Mouse (Mus musculus) right cerebral cortex, adult 18-20 months (tissue): ENCODE results near the gene Rufy1.
"Not testable (repeated sequence)": the region's sequence is repeated elsewhere in the genome, so short reads cannot be mapped to it uniquely, and the experiment has no call there.

Source experiments
- DNase-seq: peaks from one replicate; pipeline ENCODE4 v3.0.0; 2022; ENCODE audit warnings: mixed read lengths

Gene Rufy1

DNA sequence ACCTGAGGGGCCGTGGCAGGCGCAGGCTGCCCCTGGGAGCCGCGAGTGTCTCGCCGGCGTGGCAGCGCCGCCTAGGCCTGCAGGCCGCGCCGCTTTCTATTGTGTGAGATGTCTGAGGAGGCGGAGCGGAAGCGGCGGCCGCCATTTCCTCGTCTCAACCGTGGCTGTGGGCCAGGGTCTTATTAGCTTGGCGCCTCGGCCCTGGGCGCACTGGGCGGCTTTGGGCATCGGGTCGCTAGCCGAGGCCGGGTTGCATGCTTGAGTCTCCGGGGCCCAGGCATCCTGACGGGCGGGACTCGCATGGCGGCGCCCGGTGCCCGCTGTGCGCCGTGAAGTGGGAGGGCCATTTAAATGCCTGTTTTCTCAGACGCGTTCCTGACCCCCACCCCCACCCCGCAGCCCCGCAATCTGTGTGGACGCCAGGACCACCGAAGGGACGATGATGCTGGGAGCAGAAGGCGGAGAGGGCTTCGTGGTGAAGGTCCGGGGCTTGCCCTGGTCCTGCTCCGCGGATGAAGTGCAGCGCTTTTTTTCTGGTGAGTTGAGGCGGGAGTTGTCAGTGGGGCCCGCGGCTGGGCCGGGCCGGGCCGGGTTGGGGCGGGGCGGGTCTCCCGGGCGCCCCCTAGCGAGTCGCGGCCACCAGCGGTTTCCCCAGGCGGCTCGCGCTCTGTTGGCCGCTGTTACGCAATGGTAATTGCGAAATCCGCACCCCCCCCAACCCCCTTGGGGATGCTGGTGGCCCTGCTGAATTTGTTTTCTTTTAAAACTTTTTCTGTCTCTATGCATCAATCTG, 52.8 kb downstream of the Rufy1 start:
- DNase-seq: peak; percentile 82

- peak; percentile 98 for DNase-seq
Measured at GRCm38 (mm10) chr11:50376911-50377891, 53.7 kb downstream of the Rufy1 start, which contains the start of gene Hnrnph1. Gene Hnrnph1 (plus strand): TSS chr11:50376990.

GRCm38 (mm10) chr11:50376156-50376790, 54.7 kb downstream of the Rufy1 start:
- no peak for DNase-seq

- no peak for DNase-seq
Measured at GRCm38 (mm10) chr11:50375421-50375820, 55.5 kb downstream of the Rufy1 start.

- no peak for DNase-seq
Measured at GRCm38 (mm10) chr11:50374286-50375015, 56.5 kb downstream of the Rufy1 start.

GRCm38 (mm10) chr11:50373621-50374020, 57.3 kb downstream of the Rufy1 start:
- DNase-seq: no peak

- DNase-seq: no peak
Measured at GRCm38 (mm10) chr11:50373086-50373485, 57.8 kb downstream of the Rufy1 start.

DNA sequence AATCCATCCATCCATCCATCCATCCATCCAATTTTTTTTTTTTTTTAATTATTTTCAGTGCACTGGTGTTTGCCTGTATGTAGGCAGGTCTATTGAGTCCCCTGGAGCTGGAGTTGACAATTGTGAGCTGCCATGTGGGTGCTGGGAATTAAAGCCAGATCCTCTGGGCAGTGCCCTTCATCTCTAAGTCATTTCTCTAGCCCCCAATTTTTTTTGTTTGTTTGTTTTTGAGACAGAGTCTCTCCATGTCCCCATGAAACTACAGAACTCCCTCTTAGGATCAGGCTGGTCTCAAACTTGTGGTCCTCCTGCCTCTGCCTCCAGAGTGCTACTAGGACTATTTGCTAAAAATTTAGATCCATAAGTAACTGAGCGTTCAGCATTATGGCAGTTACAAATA, 59.0 kb downstream of the Rufy1 start:
- no peak for DNase-seq

- DNase-seq: peak; percentile 62
Measured at GRCm38 (mm10) chr11:50371399-50371841, 59.5 kb downstream of the Rufy1 start.

- no peak for DNase-seq
Measured at GRCm38 (mm10) chr11:50370969-50371368, 60.0 kb downstream of the Rufy1 start.

- no peak for DNase-seq
Measured at GRCm38 (mm10) chr11:50369360-50369911, 61.5 kb downstream of the Rufy1 start.

DNA sequence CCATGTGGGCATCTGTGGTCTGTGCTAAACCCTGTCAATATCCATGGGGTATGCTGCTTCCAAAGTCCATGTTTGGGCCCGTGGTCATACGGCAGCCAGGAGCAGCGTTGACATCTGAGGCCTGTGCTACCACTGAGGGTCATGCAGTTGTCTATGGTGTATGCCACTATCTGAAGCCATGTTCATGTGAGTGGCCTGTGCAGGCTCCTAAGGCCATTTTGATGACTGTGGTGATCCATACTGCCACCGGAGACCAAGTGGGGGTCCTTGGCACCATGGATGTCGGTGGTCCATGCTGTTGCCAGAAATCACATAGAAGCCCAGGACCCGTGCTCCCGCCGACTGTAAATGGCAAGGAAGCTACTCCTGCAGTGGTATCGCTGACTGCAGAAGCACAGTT, 63.4 kb downstream of the Rufy1 start:
- no peak for DNase-seq

GRCm38 (mm10) chr11:50365322-50365721, 65.6 kb downstream of the Rufy1 start:
- DNase-seq: no peak

DNA sequence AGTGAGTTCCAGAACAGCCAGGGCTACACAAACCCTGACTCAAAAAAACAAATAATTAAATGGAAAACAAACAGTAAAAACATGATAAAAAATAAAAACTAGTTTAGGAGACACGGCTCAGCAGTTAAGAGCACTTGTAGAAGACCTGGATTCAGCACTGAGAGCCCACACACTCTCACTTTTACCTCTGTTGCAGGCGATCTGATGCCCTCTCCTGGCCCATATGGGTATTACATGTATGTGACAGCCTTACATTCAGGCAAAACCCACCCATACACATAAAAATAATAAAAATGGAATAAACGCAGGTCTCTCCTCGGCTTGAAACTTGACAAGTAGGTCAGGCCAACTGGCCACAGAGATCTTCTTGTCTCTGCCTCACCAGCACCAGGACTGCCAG, 66.4 kb downstream of the Rufy1 start:
- DNase-seq: peak; percentile 80

DNA sequence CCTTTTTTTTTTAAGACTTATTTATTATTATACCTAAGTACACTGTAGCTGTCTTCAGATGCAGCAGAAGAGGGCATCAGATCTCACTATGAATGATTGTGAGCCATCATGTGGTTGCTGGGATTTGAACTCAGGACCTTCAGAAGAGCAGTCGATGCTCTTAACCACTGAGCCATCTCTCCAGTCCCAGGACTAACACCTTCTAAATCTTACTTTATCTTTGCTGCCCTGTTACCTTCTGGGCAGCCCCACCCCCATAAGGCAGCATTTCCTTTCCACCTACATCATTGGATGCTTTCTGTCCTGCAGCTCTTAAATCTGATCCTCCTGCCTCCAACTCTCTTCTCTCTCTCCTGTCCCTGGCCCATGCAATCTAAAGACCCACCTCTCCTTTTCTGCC, 69.6 kb downstream of the Rufy1 start:
- DNase-seq: not testable (repeated sequence)

- DNase-seq: peak; percentile 77
Measured at GRCm38 (mm10) chr11:50358950-50359861, 71.7 kb downstream of the Rufy1 start.

- no peak for DNase-seq
Measured at GRCm38 (mm10) chr11:50355395-50355794, 75.5 kb downstream of the Rufy1 start.

DNA sequence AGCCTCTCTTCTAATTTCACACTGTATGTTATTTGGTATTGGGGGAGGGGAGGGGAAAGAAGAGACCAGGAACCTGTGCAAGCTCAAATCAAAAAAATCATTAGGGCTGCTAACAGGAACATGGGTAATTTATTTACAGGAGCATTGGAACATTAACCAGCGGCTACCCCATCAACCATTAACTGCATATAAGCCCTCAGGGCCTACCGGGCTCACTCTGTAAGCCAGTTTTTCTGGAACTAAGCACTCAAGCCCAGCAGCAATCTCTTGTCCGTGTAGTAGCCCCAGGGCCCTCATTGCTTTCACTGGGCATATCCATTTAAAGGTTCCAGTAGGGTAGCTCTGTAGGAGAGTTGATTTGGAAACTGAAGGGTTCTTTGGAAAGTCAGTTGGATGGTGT, 76.1 kb downstream of the Rufy1 start:
- DNase-seq: no peak

- DNase-seq: no peak
Measured at GRCm38 (mm10) chr11:50354162-50354561, 76.8 kb downstream of the Rufy1 start, which contains the start of gene Cby3. Gene Cby3 (plus strand): TSS chr11:50354462.

GRCm38 (mm10) chr11:50352177-50352576, 78.7 kb downstream of the Rufy1 start:
- DNase-seq: no peak
